Mouse (Mus musculus) small intestine, adult 2 months (tissue): ENCODE results near the gene Gm614. TPM values are rescaled to one million over a fixed set of nuclear protein-coding genes. Genes with fewer than 3 reads are reported as not detected.
A peak's percentile ranks its signal among the peaks of the same experiment; 100 is the strongest.

Experiments used
- H3K27ac ChIP-seq: fragments of 200-500 bp; 2 replicates; pipeline ENCODE4 v1.5.1; 2012; ENCODE audit warnings: low read depth, low read length, control low read depth, inconsistent platforms; ENCODE audit not compliant: insufficient read depth
- H3K27me3 ChIP-seq: fragments of 200-500 bp; 2 replicates; pipeline ENCODE4 v1.6.1; 2012; ENCODE audit warnings: mild to moderate bottlenecking, moderate library complexity, low read length, inconsistent platforms; ENCODE audit not compliant: control insufficient read depth, insufficient read depth
- H3K36me3 ChIP-seq: fragments of 200-500 bp; 2 replicates; pipeline ENCODE4 v1.6.1; 2012; ENCODE audit warnings: mild to moderate bottlenecking, low read length, control low read depth, inconsistent platforms; ENCODE audit not compliant: control insufficient read depth, insufficient read depth
- H3K4me1 ChIP-seq: fragments of 200-500 bp; 2 replicates; pipeline ENCODE4 v1.6.1; 2012; ENCODE audit warnings: low read length, inconsistent platforms, mixed read lengths; ENCODE audit not compliant: control insufficient read depth, insufficient read depth, insufficient read length
- H3K4me3 ChIP-seq: fragments of 200-500 bp; 2 replicates; pipeline ENCODE4 v1.5.1; 2012; ENCODE audit warnings: low read depth, mild to moderate bottlenecking, control low read depth, inconsistent platforms, low read length, moderate library complexity
- CTCF ChIP-seq: fragments of 200-500 bp; IDR thresholded peaks from 2 replicates; pipeline ENCODE4 v1.5.1; 2012; ENCODE audit warnings: low read depth, mild to moderate bottlenecking, control low read depth, inconsistent platforms, low read length, moderate library complexity, mixed read lengths; ENCODE audit not compliant: insufficient replicate concordance, insufficient read length; ENCODE audit errors: extremely low read depth
- POLR2A ChIP-seq: fragments of 200-500 bp; IDR thresholded peaks from 2 replicates; pipeline ENCODE4 v1.6.1; 2012; ENCODE audit warnings: low read depth, mild to moderate bottlenecking, control low read depth, inconsistent platforms, low read length, moderate library complexity
- WGBS: fragments of 180-500 bp; shearing (Covaris S2); methylation state at CpG from one replicate; pipeline ENCODE4 v1.1.7; 2018; 5-methylcytosine and 5-hydroxymethylcytosine counted together
- polyA plus RNA-seq: library from polyadenylated mRNA; depleted of rRNA; stranded (reverse); fragments of >200 nt; gene quantifications from 2 replicates; pipeline ENCODE4 v1.2.3, GENCODE M21; 2012

The Gm614 gene
- polyA plus RNA-seq, 1 experiment, result 0.23 TPM

DNA sequence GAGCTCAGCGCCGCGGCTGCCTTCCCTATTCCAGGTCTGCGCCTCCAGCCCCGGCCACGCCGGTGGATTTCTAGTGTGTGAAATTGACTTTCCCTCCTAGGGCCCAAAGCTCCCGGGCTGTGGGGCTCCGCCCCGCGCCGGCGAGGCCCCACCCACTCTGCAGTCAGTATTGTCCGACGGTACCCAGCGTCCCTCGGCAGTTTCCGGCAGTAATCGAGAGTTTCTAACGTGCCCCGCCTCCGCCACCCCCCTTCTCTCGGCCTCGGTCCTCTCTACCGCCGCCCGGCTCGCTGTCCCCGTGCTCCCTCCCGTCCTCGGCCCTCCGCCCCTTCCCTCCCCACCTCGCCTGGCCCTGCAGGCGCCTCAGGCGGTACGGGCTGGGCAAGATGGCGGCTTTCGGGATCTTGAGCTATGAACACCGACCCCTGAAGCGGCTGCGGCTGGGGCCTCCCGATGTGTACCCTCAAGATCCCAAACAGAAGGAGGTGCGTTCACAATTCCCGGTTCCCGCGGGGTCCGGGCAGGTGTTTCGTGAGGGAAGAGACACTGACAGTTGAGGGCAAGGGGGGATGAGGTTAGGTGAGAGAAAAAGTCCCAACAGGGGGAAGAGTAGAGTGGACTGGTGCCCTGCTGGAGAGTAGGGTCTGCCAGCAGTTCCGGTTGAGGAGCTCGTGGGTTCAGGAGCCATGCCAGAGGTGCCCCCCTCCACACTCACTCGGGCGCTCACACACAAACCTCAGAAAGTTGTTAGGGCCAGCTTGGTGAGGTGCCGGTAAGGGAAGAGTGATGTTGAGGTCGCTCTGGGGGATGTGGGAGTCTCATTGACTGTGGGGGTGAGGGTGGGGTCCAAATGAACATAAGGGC lies 10.3 kb upstream of the Gm614 start, which contains the start of gene Med12:
TSS of gene Med12 (plus strand) at position 156 of the 864 bp plus-strand sequence.
- TF ChIP-seq POLR2A (no peak), CTCF (no peak)
- 13% methylated on average over 50 of the region's 54 CpGs for WGBS

DNA sequence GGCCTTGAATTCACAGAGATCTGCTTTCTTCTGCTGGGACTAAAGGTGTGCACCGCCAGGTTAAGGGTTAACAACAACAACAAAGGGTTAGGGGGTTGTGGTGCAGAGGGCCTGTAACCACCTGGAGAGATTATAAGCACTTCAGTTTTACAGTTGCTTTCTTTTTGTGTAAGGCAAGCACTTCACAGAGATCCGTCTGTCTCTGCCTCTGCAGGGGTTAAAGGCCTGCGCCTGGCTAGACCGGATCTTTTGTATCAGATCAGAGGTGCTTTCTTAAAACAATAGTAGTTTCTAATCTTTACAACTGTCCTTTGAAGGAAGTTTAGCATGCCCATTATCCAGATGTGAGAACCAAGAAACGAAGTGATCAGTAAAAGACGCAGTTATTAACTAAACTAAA lies 9.6 kb upstream of the Gm614 start:
- 25% methylated on average over 6 of the region's 6 CpGs for WGBS
- Histone ChIP-seq H3K36me3 (peaks cover 10% of the 10 kb centered on the region), H3K27me3 (no peaks in the 10 kb centered on the region), H3K27ac (no peak overlapping the region), H3K4me3 (peak overlapping the region; percentile 98), H3K4me1 (peaks cover 4% of the 10 kb centered on the region; the same call in 1 of the 2 replicates)
- TF ChIP-seq POLR2A (no peak), CTCF (no peak)

More for the DNA sequence above, 10.3 kb upstream of the Gm614 start, which contains the start of gene Med12:
- peaks cover 13% of the 10 kb centered on the region for H3K36me3 ChIP-seq
- H3K27ac ChIP-seq, result 0 out of 2 replicates have a peak within 1 kb of the TSS, but pooled peaks have one; percentile 64
- no peaks in the 10 kb centered on the region for H3K27me3 ChIP-seq
- H3K4me1 ChIP-seq, result peaks cover 4% of the 10 kb centered on the region; the same call in 1 of the 2 replicates
- H3K4me3 ChIP-seq, result peak within 1 kb of the TSS; percentile 98

GRCm38 (mm10) chrX:101268755-101269124 lies 4.9 kb upstream of the Gm614 start, which contains the start of gene Gm20489:
Gene Gm20489 (minus strand): TSS chrX:101269023.
- Histone ChIP-seq H3K4me1 (peaks cover 4% of the 10 kb centered on the region; the same call in 1 of the 2 replicates), H3K4me3 (peak within 1 kb of the TSS; percentile 45), H3K36me3 (no peaks in the 10 kb centered on the region), H3K27me3 (no peaks in the 10 kb centered on the region), H3K27ac (peak within 1 kb of the TSS; percentile 79)
- TF ChIP-seq CTCF (no peak), POLR2A (no peak)
- WGBS, result 59% methylated on average over 3 of the region's 3 CpGs

- Histone ChIP-seq H3K36me3 (no peaks in the 10 kb centered on the region), H3K4me3 (peak within 1 kb of the TSS; percentile 45)
- 71% methylated on average over 5 of the region's 5 CpGs for whole genome bisulfite sequencing
Observed at GRCm38 (mm10) chrX:101268025-101268754, 4.4 kb upstream of the Gm614 start, which contains the start of gene Il2rg. Gene Il2rg (minus strand): TSS chrX:101268255.

GRCm38 (mm10) chrX:101266631-101267030 lies 2.8 kb upstream of the Gm614 start:
- Histone ChIP-seq H3K4me3 (peak overlapping the region; percentile 26; the same call in 1 of the 2 replicates), H3K27me3 (no peaks in the 10 kb centered on the region), H3K36me3 (no peaks in the 10 kb centered on the region), H3K4me1 (no peaks in the 10 kb centered on the region), H3K27ac (no peak overlapping the region)
- TF ChIP-seq POLR2A (no peak), CTCF (no peak)
- 76% methylated on average over 6 of the region's 6 CpGs for WGBS

More at GRCm38 (mm10) chrX:101268025-101268754, 4.4 kb upstream of the Gm614 start, which contains the start of gene Il2rg:
- no peaks in the 10 kb centered on the region for H3K27me3 ChIP-seq
- peaks cover under 1% of the 10 kb centered on the region; the same call in 1 of the 2 replicates for H3K4me1 ChIP-seq
- TF ChIP-seq CTCF (no peak), POLR2A (no peak)
- peak within 1 kb of the TSS; percentile 79 for H3K27ac ChIP-seq

DNA sequence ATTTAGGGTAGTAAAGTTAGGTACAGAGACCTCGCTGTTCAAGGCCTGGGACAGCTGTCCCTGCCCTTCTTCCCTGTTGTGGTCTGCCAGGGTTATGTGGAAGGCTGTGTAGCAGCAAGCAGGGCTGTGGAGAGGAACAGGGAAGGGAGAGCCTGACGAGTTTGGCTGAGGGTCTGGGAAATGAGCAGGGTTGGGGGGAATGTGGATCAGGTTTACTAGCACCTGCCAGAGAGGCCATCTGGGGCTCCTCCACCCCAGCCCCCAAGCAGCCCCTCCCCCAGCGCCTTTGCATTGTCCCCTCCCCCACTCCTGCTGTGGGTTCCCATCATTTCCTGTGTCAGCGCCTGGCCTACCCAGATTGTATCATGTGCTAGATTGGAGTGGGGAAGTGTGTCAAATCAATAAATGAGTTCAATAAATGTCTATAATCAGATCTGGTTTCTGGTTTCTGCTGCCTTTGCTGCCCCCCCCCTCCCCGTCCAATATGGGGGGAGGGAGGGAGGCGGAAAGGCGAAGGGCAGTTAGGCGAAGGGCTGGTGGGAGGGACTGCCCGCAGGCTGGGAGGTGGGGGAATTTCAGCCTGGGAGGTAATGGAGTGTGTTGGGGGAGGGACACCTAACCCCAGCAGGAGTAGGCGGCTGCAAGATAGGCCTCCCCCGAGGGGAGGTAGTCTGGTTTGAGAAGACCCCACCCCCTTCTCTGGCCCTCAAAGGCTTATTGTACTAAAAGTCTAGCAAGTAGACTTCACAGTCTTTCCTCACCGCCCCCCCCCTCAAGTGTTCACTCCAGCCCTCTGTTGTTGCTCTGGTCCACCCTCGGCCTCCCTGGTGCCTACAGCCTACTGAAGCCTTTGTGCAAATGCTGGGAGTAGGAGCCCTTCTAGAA lies 3.1 kb downstream of the Gm614 start:
- Histone ChIP-seq H3K36me3 (peaks cover 4% of the 10 kb centered on the region; the same call in 1 of the 2 replicates), H3K4me3 (no peak overlapping the region), H3K27me3 (no peaks in the 10 kb centered on the region), H3K27ac (no peak overlapping the region), H3K4me1 (0 out of 2 replicates have a peak, but pooled peaks cover 2% of the 10 kb centered on the region)
- WGBS, result 56% methylated on average over 11 of the region's 13 CpGs
- no peak for TF ChIP-seq POLR2A
- TF ChIP-seq CTCF, result no peak
